Mouse (Mus musculus): ENCODE data around the gene Sema3c. TPM values are rescaled to one million over a fixed set of nuclear protein-coding genes. Genes with fewer than 3 reads are reported as not detected.

Gene Sema3c
- polyA plus RNA-seq, 1 experiment from 2014 or later: 4.4 TPM

- no peak overlapping the region for H3K4me3 ChIP-seq (ENCODE audit: low read depth, low read length)
- H3K27me3 ChIP-seq (replicated peaks; ENCODE audit: control insufficient read depth, insufficient read depth, low read length): no peaks in the 10 kb centered on the region
- WGBS: 77% methylated on average over 2 of the region's 2 CpGs
- no peak overlapping the region for H3K9ac ChIP-seq (ENCODE audit: low read depth, low read length)
- ATAC-seq (replicated peaks; ENCODE audit: low FRiP score) (no peak), DNase-seq (ENCODE audit: low spot score) (no peak)
- H3K27ac ChIP-seq (ENCODE audit: low read depth, low read length): no peak overlapping the region
- H3K9me3 ChIP-seq (ENCODE audit: control insufficient read depth, low read length): no peaks in the 10 kb centered on the region
- no peaks in the 10 kb centered on the region for H3K36me3 ChIP-seq (ENCODE audit: control insufficient read depth, insufficient read depth, low read length)
- H3K4me2 ChIP-seq: no peak overlapping the region
- H3K4me1 ChIP-seq (replicated peaks; ENCODE audit: control insufficient read depth, insufficient read depth, low read length): no peaks in the 10 kb centered on the region
These were observed 196.2 kb downstream of the Sema3c start for GRCm38 (mm10) chr5:17770328-17770727.

GRCm38 (mm10) chr5:17776571-17776970 lies 202.5 kb downstream of the Sema3c start:
- Histone ChIP-seq H3K4me1 (replicated peaks; ENCODE audit: control insufficient read depth, insufficient read depth, low read length) (no peaks in the 10 kb centered on the region), H3K4me3 (ENCODE audit: low read depth, low read length) (no peak overlapping the region), H3K9ac (ENCODE audit: low read depth, low read length) (no peak overlapping the region), H3K27ac (ENCODE audit: low read depth, low read length) (no peak overlapping the region), H3K27me3 (replicated peaks; ENCODE audit: control insufficient read depth, insufficient read depth, low read length) (no peaks in the 10 kb centered on the region), H3K9me3 (ENCODE audit: control insufficient read depth, low read length) (no peaks in the 10 kb centered on the region), H3K36me3 (ENCODE audit: control insufficient read depth, insufficient read depth, low read length) (no peaks in the 10 kb centered on the region), H3K4me2 (no peak overlapping the region)
- ATAC-seq (replicated peaks; ENCODE audit: low FRiP score) (no peak), DNase-seq (ENCODE audit: low spot score) (no peak)
- WGBS: 85% methylated on average over 6 of the region's 6 CpGs

Other genes with a start within 250 kb of the Sema3c start
- gene Speer4f2, start 201.1 kb upstream of the Sema3c start, polyA plus RNA-seq (2014; fragmentation: Nextera tagmentation; extraction: Ambion mirVana): not detected in 2 replicates
- gene Speer4f1, start 98.2 kb upstream of the Sema3c start, polyA plus RNA-seq (2014; fragmentation: Nextera tagmentation; extraction: Ambion mirVana): not detected in 2 replicates

Data from liver, embryonic 11.5 days (tissue).